Mouse (Mus musculus) B cell, adult (primary cell): ENCODE results near the gene Lsm7. TPM values are rescaled to one million over a fixed set of nuclear protein-coding genes. Genes with fewer than 3 reads are reported as not detected.

Experiments used
- total RNA-seq: library from RNA; stranded (reverse); gene quantifications from 4 replicates; pipeline ENCODE4 v1.2.4, GENCODE M21; 2023; ENCODE audit not compliant: inconsistent age

Lsm7 gene
- total RNA-seq = 20.6 to 35.7 TPM (median 27.3 TPM) in 4 replicates

DNA sequence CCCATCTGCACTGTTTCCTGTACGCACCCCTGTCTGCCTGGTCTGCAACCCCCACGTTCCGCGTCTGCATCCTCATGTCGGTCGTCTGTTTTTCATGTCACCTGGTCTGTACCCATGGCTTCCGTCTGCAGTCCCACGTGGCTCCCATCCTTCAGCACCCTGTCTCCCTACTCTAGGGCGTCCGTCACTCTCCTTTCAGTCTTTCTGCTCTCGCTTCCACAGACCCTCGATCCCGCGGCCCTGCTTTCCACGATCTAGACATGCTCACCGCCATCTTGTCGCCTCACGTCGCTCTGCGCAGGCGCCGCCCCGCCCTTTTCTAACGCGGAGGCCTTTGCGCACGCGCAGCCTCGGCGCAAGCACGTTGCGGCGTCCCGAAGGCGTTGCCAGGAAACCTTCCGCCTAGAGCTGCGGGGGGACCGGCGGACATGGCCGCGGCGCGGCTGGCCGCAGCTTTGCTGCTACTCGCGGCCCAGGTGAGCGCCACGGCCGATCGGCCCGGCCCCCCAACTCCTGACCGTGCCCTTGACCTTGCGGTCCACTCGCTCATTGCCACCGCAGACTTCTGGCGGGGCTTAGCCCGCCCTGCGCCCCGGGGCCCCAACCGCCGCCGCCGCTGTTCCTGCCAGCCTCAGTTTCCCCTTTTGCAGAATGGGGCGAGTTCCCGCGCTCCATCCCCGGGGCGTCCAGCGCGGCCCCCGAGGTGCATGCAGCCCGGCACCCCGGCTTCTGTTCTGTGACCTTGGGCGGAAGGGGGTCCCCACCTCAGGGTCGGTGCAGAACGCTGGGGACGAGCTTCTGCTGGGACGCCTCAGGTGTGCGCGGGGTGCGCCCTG lies at the start of gene Lsm7, which contains the start of gene Sppl2b:
TSS of gene Lsm7 (minus strand) at position 297 of the 836 bp plus-strand sequence.
TSS of gene Sppl2b (plus strand) at position 363 of the 836 bp plus-strand sequence.

DNA sequence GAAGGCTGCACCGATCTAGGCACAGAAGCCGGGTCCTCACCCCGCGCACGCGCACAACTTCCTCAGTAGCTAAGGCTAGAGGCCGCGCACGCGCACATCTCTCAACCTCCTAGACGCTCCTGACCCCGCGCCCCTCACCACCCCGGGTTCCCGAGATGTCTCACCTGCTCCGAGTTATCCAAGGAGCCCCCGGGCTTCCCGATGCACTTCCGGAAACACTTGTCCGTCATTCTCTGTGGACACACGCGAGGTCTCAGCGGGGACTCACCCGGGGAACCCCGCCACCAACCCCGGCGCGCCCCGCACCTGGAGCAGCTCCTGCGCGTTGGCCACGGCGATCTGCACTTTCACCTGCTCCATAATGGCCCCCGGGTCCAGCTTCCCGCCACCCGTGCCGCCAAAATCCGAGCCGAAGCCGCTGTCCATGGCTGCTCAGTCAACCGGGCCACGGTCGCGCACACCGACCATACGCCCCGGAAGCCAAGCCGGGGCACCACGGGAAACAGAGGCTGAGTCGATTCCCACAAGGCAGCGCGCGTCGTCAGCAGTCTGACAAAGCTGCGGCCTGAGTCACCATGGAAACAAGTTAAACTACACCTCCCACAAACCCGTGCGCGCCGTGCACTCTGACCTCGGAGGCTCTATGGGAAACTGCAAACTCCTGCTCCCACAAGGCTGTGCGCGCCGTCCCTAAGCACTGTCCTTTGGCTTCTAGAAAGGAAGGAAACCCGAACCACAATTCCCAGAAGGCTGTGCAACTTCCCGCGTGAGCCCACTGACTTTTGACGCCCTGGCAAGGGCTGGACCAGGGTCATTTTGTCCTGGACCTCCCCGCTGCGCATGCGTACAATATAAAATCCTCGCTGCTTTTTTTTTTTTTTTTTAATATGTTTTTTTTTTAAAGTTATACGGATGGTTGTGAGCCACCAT lies 45.6 kb upstream of the Lsm7 start, which contains the start of gene Timm13:
TSS of gene Timm13 (minus strand) at position 652 of the 930 bp plus-strand sequence.

DNA sequence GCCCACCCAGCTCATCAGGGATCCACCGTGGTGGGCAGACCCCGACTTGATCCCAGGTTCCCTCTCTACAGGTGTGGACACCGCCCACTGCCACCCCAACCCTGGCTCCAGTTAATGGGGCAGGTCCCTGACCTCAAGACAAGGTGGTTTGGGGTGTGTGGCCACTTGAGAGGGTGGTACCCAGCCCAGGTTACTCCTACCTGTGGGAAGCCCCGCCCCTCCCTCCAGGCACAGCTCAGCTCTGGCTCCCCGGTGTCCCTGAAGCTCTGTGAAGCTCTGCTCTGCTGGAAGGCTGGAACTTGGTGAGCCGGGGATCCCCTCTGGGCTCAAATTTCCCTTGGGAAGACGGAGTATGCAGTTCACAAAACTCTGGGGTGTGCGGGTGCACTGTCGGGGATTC lies 16.6 kb upstream of the Lsm7 start, which contains the start of gene Tmprss9:
TSS of gene Tmprss9 (plus strand) at position 268 of the 400 bp plus-strand sequence.

DNA sequence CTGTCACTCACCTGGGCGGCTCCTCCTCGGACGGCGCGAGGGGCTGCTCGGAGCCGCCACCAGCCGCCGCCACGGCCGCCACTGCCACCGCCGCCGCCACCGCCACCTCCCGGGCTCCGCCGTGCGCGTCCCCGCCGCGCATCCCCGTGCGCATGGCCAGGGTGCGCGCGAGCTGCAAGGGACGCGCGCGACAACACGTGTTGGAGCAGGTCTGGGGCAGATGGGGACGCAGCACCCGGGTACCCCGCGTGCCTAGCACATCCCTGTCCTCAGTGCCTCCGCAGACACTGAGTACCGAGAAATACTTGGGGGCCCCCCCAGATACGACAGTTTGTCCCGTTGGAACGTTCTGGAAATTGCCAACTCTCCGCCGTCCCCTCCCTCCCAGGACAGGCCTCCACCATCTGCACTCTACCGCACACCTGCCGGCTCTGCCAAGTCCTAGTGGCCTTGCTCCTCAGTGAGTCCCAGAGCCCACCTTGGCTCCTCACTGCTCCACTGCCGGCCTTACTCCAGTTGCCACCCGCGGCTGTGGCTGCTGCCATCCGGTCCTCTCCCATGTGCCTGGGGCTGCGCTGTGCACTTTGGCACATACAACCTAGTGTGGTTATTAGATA lies 11.0 kb downstream of the Lsm7 start, which contains the start of gene Lingo3:
TSS of gene Lingo3 (minus strand) at position 109 of the 617 bp plus-strand sequence.

GRCm38 (mm10) chr10:80826151-80827062 lies 28.6 kb downstream of the Lsm7 start, which contains the start of gene Oaz1:
Gene Oaz1 (plus strand): TSS chr10:80826656.

GRCm38 (mm10) chr10:80813366-80813765 lies 41.6 kb downstream of the Lsm7 start, which contains the start of gene Jsrp1:
Gene Jsrp1 (minus strand): TSS chr10:80813498.

GRCm38 (mm10) chr10:80804916-80805315 lies 50.1 kb downstream of the Lsm7 start, which contains the start of gene Amh:
Gene Amh (plus strand): TSS chr10:80805243.

Other genes with a start within 250 kb of the Lsm7 start
- 8.0 to 11.8 TPM (median 9.9 TPM) in 4 replicates for gene Gm49322, start 249.2 kb downstream of the Lsm7 start, total RNA-seq
- gene Csnk1g2, start 232.4 kb downstream of the Lsm7 start, total RNA-seq = 197 to 226 TPM (median 216 TPM) in 4 replicates
- 28.4 to 35.4 TPM (median 33.8 TPM) in 4 replicates for gene Btbd2, start 198.1 kb downstream of the Lsm7 start, total RNA-seq
- 439 to 470 TPM (median 448 TPM) in 4 replicates for gene Mknk2, start 177.1 kb downstream of the Lsm7 start, total RNA-seq
- gene Mob3a, start 153.2 kb downstream of the Lsm7 start, total RNA-seq = 98.5 to 112 TPM (median 103 TPM) in 4 replicates
- 27.3 to 49.1 TPM (median 36.6 TPM) in 4 replicates for gene Izumo4, start 153.0 kb downstream of the Lsm7 start, total RNA-seq
- 128 to 153 TPM (median 137 TPM) in 4 replicates for gene Ap3d1, start 112.9 kb downstream of the Lsm7 start, total RNA-seq
- gene Dot1l, start 100.0 kb downstream of the Lsm7 start, total RNA-seq = 65.5 to 67.7 TPM (median 67.0 TPM) in 4 replicates
- 69.6 to 87.1 TPM (median 77.5 TPM) in 4 replicates for gene Sf3a2, start 57.0 kb downstream of the Lsm7 start, total RNA-seq
- 120 to 133 TPM (median 122 TPM) in 4 replicates for gene Plekhj1, start 56.6 kb downstream of the Lsm7 start, total RNA-seq
- gene Amh, start 50.0 kb downstream of the Lsm7 start, total RNA-seq = 0.96 to 1.9 TPM (median 1.5 TPM) in 4 replicates
- not detected in 4 replicates for gene Jsrp1, start 41.7 kb downstream of the Lsm7 start, total RNA-seq
- gene Oaz1, start 28.6 kb downstream of the Lsm7 start, total RNA-seq = 502 to 594 TPM (median 550 TPM) in 4 replicates
- not detected in 4 replicates for gene Lingo3, start 11.2 kb downstream of the Lsm7 start, total RNA-seq
- gene Sppl2b, start 66 bp upstream of the Lsm7 start, total RNA-seq = 24.8 to 34.2 TPM (median 28.8 TPM) in 4 replicates
- not detected in 4 replicates for gene Tmprss9, start 16.6 kb upstream of the Lsm7 start, total RNA-seq
- 67.2 to 77.1 TPM (median 71.8 TPM) in 4 replicates for gene Timm13, start 45.8 kb upstream of the Lsm7 start, total RNA-seq
- 10.7 to 14.4 TPM (median 12.4 TPM) in 4 replicates for gene Lmnb2, start 63.0 kb upstream of the Lsm7 start, total RNA-seq
- gene Gadd45b, start 74.9 kb upstream of the Lsm7 start, total RNA-seq = 43.6 to 49.2 TPM (median 44.1 TPM) in 4 replicates
- 0.19 to 0.39 TPM (median 0.22 TPM) in 3 of 4 replicates, not detected in the other for gene Gng7, start 159.7 kb upstream of the Lsm7 start, total RNA-seq
- not detected in 4 replicates for gene Diras1, start 170.5 kb upstream of the Lsm7 start, total RNA-seq
- 10.1 to 13.0 TPM (median 12.5 TPM) in 4 replicates for gene Slc39a3, start 182.2 kb upstream of the Lsm7 start, total RNA-seq
- 62.6 to 68.2 TPM (median 64.7 TPM) in 4 replicates for gene Sgta, start 205.0 kb upstream of the Lsm7 start, total RNA-seq
- 17.0 to 20.3 TPM (median 17.5 TPM) in 4 replicates for gene Thop1, start 214.8 kb upstream of the Lsm7 start, total RNA-seq
- gene Creb3l3, start 243.7 kb upstream of the Lsm7 start, total RNA-seq = not detected in 4 replicates